Mouse (Mus musculus) 416B (cell line): ENCODE results near the gene Rgma.

Experiments
- DNase-seq: peaks from one replicate; pipeline ENCODE4 v3.0.0; 2011; ENCODE audit warnings: low read depth

Gene Rgma

DNA sequence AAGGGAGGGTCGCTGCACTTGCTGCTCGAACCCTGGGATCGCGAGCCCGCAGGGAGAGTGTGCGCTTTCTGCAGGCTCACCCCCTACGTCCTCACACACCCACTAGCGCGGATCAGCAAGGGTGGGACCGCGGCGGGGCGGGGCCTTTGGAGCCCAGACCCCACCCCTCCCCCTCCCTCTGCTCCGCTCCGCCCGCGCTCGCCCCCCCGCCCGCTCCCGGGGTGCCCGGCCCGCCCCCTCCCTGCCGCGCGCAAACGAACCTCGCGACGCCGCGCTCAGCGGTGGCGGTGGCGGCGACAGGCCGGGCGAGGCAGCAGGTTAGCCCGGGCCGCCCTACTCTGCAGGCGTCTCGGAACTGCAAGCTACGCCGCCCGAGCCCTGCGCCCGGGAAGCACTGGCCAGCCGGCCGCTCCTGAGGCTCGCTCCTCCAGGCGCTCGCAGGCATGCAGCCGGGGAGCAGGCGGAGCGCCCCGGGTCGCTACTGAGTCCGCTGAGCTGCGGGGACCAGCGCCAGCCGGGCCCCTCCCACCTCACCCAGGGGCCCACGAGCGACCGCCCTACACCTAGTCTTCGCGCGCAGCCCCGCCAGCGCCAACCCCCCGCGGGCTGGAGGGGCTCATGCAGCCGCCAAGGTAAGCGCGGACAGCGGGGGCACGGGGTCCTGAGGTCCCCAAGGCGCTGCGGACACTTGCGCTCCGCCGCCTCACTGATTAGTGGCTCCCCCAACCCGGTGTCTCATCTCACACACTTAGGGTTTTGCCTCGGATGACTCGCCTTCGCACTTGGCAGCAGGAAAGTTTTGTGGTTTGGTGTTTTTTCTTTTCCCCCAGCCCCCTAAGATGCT is at the start of gene Rgma:
Gene Rgma (plus strand): TSS at position 253 of the 844 bp plus-strand sequence.
- no peak for DNase-seq

GRCm38 (mm10) chr7:73326236-73326635 is 49.1 kb upstream of the Rgma start:
- no peak for DNase-seq

DNA sequence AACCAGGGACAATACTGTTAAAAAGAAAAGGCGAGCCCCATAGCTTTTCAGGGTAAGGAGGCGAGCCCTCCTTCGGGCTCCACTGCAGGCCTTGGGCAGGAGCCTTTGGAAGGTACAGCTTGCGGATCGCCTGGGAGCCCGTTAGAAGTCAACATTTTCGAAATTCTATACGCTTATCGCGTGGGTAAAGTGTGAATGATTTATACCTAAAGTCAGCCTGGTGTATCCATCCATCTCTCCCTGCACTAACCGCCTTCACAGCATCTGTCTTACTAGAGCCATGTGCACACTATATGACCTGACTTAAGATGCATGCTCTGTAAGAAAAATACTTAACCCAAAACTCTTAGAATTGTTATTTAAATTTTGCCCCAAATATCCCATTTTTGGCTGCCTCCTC is 48.6 kb upstream of the Rgma start:
- DNase-seq: no peak

- no peak for DNase-seq
Measured at GRCm38 (mm10) chr7:73327193-73327592, 48.1 kb upstream of the Rgma start.

GRCm38 (mm10) chr7:73327652-73328051 is 47.7 kb upstream of the Rgma start:
- DNase-seq: no peak

- no peak for DNase-seq
Measured at GRCm38 (mm10) chr7:73328653-73329207, 46.6 kb upstream of the Rgma start.

DNA sequence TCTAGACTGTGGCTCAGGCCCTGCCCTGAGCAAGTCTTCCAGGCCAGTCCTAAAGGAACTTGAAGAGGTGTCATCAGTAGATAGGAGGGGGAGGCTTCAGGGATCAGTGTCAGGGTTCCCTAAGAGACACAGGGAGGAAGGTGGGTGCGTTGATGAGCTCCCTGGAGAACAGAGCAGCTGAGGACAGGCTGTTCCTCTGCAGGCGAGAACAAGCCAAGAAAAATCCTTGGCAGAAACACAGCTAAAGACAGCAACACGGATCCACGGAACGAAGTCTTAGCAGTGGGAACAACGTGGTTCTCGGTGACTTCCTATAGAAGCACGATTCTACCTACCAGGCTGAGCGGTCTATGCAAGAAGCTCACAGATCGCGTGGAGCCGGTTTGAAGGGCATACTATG is 44.6 kb upstream of the Rgma start:
- no peak for DNase-seq

DNA sequence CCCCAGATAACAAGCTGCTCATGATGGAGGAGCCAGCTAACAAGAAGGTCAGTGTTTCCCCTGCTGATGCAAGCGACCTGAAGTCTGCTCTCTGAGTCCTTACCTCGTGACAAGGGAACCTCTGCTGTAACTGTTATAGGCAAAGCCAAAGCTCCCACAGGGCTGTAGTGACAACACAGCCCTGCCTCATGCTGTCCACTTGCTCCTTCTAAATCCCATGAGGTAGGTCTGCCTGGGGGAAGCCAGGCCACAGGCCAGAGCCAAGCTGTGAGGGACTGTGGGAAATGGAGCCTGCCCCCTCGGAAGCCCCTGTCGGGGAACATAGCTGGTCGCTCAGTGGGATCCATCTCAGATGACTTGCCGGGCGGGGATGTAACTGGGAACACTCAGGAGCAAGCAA is 43.7 kb upstream of the Rgma start:
- DNase-seq: no peak

- DNase-seq: no peak
Measured at GRCm38 (mm10) chr7:73333398-73333988, 41.8 kb upstream of the Rgma start.

DNA sequence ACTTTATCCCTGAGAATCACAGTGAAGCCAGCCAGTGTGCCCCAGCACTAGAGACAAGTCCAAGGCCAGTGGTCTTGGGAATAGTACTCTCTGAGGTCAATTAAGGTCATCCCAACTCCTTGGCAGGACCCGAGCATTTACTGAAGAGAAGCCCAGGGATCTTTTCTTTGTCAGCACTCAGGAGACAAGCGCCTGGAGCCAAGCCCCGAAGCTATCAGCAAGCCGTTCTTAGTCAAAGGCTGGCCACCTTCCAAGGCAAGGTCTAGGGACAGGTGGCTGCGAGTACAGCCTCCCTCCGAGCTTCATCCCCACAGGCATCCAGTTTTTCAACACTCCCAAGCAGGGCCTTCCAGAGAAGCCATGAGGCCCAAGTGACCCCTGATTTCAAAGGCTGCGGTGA is 40.4 kb upstream of the Rgma start:
- DNase-seq: no peak

DNA sequence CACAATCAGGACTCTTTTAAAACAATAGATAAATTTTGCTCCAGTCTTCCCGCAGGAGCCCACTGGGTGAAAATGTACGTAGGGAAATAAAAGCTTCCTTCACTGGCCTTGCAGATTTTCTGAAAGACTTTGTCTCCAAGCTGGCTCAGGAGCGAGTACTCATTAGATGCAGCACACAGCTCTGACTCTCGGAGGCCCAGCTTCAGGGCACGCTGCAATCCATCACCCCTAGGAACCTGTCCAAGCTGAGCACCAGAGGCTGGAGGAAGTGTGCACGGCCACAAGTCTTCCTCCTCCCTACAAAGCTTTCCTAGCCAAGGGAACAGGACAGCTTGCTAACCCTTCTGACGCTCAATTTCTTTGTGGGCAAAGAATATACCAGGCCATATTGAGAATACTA is 38.9 kb upstream of the Rgma start:
- no peak for DNase-seq

- no peak for DNase-seq
Measured at GRCm38 (mm10) chr7:73338353-73338752, 37.0 kb upstream of the Rgma start.

GRCm38 (mm10) chr7:73343852-73344251 is 31.5 kb upstream of the Rgma start:
- DNase-seq: no peak

DNA sequence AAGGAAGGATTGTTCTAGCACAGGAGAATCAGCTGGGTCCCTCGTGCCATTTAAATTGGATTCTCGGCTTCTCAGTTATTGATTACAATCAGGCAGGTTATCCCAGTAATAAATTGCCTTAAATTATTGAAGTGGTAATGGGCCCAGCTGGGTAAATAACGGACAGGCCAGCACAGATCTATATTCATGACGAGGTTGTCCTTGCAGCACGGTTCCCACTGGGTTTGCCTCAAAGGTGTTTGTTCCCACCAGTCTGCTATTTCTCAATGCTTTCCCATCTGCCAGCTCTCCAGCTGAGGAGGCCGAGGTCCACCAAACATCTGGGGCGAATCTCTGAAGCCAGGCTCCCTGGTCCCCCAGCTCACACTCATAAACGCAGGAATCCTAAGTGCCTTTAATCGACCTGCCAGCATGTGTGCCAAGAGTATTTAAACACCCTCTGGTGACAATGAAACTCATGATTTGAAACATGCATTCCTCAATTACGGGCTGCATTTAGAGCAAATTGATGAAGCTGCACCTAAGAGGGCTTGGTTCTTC is 26.7 kb upstream of the Rgma start:
- DNase-seq: no peak

DNA sequence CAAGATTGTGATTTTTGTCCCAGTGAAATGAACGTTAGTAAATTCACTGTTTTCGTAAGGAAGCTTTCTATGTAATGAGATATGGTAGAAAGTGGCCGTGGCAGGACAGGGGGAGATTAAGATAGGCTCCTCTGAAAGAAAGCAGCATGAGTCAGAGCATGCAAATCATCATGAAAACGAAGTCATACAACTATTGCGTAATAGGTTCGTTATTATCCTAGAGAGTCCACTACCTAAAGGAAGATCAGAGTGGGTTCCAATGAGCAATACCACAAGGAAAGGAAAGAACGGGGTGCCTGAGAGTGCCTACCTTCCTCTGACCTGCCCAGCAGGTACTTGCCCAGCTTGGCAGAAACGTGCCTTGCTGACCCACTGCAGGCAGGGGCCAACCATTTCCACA is 26.2 kb upstream of the Rgma start:
- peak; percentile 12 for DNase-seq

DNA sequence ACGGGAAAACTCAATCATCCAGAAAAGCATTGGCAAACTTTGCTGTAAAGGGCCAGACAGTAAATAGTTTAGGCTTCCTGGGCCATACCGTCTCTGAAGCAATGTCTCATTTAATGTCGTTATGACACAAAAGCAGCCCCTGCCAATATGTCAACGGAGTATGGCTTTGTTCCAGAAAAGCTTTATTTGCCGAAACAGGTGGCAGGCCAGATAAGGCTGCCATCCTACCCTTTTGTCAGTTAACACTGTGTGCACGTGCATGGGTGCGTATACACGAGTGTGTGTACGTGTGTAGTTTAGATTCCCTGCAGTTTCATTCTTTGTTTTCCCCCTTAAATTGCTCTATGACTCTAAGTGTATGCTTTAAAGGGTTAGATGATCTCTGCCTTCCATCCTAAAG is 20.1 kb upstream of the Rgma start:
- DNase-seq: no peak

DNA sequence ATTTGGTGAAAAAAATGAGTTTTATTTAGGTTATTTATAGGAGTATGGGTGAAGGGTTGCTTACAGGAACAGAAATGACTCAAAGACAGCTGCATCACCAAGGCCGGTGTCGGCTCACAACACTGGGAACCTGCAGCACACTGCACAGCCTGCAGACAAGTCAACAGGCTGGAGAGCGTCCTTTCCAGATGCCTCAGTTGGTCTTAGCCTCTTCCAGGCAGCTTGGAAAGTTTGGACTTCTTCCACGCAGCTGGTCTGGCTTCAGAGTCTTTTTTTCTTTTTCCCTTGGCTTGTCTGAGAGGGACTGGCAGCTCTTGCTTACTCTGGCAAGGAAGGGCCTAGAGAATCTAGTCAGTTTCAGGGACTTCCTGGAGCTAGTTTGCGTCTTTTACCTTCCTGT is 18.4 kb upstream of the Rgma start:
- no peak for DNase-seq

DNA sequence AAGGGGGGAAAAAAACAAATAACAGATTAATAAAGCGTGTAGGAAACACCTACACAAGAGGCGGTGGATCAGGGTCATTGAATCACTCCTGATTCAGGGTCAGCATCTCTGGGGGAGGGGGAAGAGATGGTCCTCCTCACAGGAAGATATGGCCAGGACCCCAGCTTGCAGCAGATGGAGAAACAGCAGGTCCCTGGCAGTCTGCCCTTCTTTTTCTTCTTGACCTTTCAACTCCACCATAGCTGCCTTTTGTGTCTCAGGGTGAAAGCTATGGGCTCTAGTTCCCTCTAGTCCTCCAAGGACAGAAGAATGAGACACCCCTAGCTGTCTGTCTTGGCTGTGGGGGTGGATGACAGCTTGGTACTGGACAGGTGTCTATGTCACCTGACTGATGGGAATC is 17.7 kb upstream of the Rgma start:
- no peak for DNase-seq

GRCm38 (mm10) chr7:73365511-73365910 is 9.8 kb upstream of the Rgma start:
- DNase-seq: no peak

- no peak for DNase-seq
Measured at GRCm38 (mm10) chr7:73365965-73366364, 9.3 kb upstream of the Rgma start.

- DNase-seq: no peak
Measured at GRCm38 (mm10) chr7:73367681-73368464, 7.4 kb upstream of the Rgma start.

DNA sequence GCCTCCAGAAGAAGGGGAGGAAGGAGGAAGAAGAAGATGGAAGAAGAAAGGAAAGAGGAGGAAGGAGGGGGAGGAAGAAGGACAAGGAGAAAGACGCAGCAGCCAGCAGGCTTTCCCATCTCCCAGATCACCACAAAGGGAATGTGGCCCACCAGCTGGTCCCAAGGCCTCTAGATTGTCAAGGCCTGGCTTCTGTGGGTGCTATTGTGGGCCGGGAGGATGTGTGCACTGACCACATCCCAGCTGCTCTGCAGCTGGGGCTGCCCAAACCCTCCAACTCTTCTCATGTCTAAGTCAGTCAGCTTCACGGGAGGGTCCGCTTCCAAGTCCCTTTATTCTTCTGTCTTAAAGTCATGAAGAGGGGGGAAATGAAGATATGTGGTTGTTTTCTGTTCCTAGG is 5.3 kb upstream of the Rgma start:
- DNase-seq: no peak
